Mouse (Mus musculus) heart, postnatal 0 days (tissue): ENCODE results near the gene Plaur.

Experiments
- CTCF ChIP-seq: IDR thresholded peaks from 2 replicates; pipeline ENCODE4 v1.5.1; 2016; ENCODE audit warnings: antibody characterized with exemption, control low read depth, low read depth
- EP300 ChIP-seq: IDR thresholded peaks from 2 replicates; pipeline ENCODE4 v1.6.1; 2016; ENCODE audit warnings: antibody characterized with exemption, low read depth

DNA sequence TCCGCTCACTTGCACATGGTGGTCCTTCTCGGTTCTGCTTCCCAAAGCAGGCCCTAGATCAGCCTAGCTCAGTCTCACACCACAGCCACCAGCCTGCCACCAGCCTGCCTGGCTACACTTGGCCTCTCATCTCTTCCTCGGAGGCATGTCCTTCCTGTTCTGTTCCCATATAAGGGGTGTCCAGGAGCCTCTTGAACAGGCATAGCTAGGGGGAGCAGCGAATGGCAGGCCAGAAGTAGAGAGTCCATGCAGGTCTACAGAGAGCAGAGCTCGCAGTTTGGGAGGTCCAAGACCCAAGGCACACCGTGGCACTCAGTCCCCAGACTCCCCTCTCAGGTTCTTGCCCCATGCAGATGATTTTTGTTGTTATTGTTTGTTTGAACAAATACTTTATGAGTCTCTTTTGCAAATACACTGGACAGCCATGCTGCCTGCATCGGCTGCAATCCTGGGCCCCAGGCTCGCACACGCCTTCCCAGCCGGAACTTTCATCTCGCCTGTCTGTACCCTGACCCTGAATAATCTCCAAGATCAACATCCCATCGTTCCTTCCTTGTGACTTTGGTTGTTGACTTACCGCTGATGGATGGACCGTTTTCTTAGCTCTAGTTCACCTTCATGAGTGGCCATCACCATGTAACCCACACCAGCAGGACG, 39.0 kb upstream of the Plaur start:
- 0 out of 2 replicates have a peak, but pooled peaks have one; percentile 0 for TF ChIP-seq CTCF
- TF ChIP-seq EP300 = no peak
